Mouse (Mus musculus): ENCODE data around the gene Fbxl16. TPM values are rescaled to one million over a fixed set of nuclear protein-coding genes. Genes with fewer than 3 reads are reported as not detected.
A peak's percentile ranks its signal among the peaks of the same experiment; 100 is the strongest.
"Not testable (repeated sequence)": the region's sequence is repeated elsewhere in the genome, so short reads cannot be mapped to it uniquely, and the experiment has no call there.

Gene Fbxl16
- polyA plus RNA-seq, 1 experiment from 2014 or later, result 31.7 TPM

DNA sequence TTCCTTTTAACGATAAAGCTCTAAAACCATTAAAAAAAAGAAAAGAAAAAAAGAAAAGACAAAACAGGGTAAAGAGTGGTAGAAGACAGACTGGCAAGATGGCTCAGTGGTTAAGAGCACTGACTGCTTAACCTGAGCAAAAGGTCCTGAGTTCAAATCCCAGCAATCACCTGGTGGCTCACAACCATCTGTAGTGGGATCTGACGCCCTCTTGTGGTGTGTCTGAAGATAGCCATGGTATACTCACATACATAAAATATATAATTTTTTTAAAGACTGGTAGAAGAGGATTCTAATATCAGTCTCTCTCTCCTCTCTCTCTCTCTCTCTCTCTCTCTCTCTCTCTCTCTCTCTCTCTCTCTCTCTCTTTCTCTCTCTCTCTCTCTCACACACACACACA, 1.4 kb upstream of the Fbxl16 start:
- ATAC-seq (ENCODE audit: low FRiP score); H3K9me3 ChIP-seq (ENCODE audit: control insufficient read depth, low read length); H3K4me3 ChIP-seq (replicated peaks; ENCODE audit: low read length); H3K9ac ChIP-seq; DNase-seq (ENCODE audit: low spot score); H3K36me3 ChIP-seq (replicated peaks; ENCODE audit: control insufficient read depth, insufficient read depth); H3K27ac ChIP-seq; H3K27me3 ChIP-seq (ENCODE audit: control insufficient read depth, insufficient read depth, low read length); H3K4me2 ChIP-seq (replicated peaks): not testable (repeated sequence)
- H3K4me1 ChIP-seq (replicated peaks; ENCODE audit: control insufficient read depth, insufficient read depth, low read length), result peaks cover 39% of the 10 kb centered on the region
- 49% methylated on average over 2 of the region's 2 CpGs for WGBS

DNA sequence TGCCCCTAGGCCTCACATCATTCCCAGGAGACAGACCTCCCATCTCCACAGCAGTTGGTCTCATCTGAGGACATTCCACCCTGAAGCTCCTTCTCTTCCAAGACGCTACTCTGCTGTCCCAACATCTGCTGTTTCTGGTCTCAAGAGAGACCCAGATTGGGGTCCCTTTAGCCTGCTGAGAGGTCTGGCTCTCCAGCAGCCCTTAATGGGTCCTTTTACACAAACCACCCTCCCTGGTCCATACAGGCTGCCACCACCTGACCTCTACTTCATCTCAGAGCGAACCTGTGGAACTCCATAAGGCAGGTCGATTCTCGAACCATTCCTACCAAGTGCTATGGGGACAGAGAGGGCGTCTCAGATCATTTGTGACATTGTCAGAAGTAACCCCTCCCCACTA, 857 bp upstream of the Fbxl16 start:
- H3K4me1 ChIP-seq (replicated peaks; ENCODE audit: control insufficient read depth, insufficient read depth, low read length), result peaks cover 36% of the 10 kb centered on the region

DNA sequence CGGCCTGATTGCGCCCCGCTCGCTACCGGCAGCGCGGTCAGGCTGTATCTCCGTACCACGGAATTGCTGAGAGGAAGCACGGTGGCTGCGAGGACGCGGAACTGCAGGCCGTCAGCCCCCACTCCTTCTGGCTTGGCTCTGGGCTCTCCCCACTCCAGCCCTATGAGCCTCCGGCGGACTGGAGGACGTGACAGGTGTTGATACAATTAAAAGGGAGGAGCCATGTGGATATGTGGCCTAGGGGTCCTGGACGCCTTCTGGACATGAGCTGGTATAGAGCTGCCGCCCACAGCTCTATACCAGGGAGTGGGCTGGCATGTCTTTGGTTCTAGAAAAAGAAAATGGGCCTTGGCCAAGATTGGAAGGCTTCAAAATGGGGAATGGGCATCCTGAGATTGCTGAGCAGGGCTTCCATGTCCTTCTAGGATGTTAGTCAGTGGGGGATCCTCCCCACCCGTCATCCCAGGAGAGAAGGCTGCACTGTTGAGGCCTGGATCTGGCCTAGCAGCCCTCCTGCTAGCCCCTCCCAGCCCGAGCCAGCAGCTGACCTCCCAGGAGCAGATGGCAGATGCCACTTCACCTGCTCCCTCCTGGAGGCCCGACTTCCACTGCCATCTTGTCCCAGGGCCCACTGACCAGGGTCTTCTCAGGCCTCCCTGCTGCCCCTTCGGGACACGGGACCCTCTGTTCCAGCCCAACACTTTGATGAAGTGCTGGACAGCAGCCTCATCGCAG, 888 bp downstream of the Fbxl16 start:
- DNase-seq (ENCODE audit: low spot score), result no peak
- WGBS, result 3% methylated on average over 24 of the region's 25 CpGs

More for the DNA sequence above, 857 bp upstream of the Fbxl16 start:
- no peaks in the 10 kb centered on the region for H3K9me3 ChIP-seq (ENCODE audit: control insufficient read depth, low read length)
- H3K9ac ChIP-seq, result peak overlapping the region; percentile 99
- no peaks in the 10 kb centered on the region for H3K36me3 ChIP-seq (replicated peaks; ENCODE audit: control insufficient read depth, insufficient read depth)
- DNase-seq (ENCODE audit: low spot score), result no peak
- WGBS, result 24% methylated on average over 5 of the region's 5 CpGs
- ATAC-seq (ENCODE audit: low FRiP score), result no peak
- peak overlapping the region; percentile 99 for H3K4me2 ChIP-seq (replicated peaks)
- H3K27ac ChIP-seq, result peak overlapping the region; percentile 99
- no peaks in the 10 kb centered on the region for H3K27me3 ChIP-seq (ENCODE audit: control insufficient read depth, insufficient read depth, low read length)
- peak overlapping the region; percentile 97 for H3K4me3 ChIP-seq (replicated peaks; ENCODE audit: low read length)

DNA sequence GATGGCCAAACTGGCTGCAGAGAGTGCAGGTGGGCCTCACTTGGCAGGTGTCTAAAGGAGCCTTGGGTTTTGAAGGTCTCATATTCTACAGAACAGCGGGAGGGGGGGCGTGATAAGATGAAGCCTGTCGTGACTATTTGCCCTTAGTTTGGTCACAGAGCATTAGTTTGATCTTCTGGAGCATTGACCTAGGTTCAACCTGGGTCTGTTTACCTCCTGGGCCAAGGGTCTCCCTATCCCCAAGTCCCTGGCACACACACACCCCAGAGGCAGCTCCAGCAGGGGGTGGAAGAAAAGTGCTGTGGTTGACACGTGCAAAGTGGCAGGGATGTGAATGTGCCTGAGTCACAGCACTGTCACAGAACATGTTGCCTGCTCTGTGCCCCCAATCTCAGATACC, 2.0 kb downstream of the Fbxl16 start:
- H3K4me1 ChIP-seq (replicated peaks; ENCODE audit: control insufficient read depth, insufficient read depth, low read length), result peaks cover 31% of the 10 kb centered on the region
- WGBS, result 80% methylated on average over 4 of the region's 4 CpGs
- peak overlapping the region; percentile 97; the same call in 1 of the 2 replicates for H3K4me3 ChIP-seq (replicated peaks; ENCODE audit: low read length)

More for the DNA sequence above, 888 bp downstream of the Fbxl16 start:
- peak; percentile 41 for ATAC-seq (ENCODE audit: low FRiP score)
- Histone ChIP-seq H3K36me3 (replicated peaks; ENCODE audit: control insufficient read depth, insufficient read depth) (no peaks in the 10 kb centered on the region), H3K4me2 (replicated peaks) (peak overlapping the region; percentile 99), H3K27ac (peak overlapping the region; percentile 99), H3K4me3 (replicated peaks; ENCODE audit: low read length) (peak overlapping the region; percentile 97), H3K4me1 (replicated peaks; ENCODE audit: control insufficient read depth, insufficient read depth, low read length) (peaks cover 31% of the 10 kb centered on the region), H3K9ac (peak overlapping the region; percentile 99), H3K9me3 (ENCODE audit: control insufficient read depth, low read length) (no peaks in the 10 kb centered on the region), H3K27me3 (ENCODE audit: control insufficient read depth, insufficient read depth, low read length) (no peaks in the 10 kb centered on the region)

DNA sequence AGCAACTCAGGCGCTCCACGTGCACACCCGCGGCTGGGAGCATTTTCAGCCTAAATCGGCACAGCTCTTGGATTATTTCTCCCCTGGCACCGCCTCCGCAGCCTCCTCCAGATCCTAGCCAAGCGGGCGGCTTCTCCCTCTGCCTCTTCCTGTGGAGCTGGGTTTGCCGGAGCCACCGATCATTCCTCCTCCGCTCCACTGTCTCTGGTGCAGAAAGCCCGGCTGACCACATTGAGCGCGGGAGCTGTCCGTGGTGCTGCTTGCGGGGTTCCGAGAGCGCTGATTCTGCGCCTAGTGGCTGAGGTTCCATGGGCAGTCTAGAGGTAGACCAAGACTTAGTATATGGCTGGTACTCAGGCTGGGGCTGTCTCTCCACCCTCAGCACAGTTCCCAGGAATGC, 4.6 kb downstream of the Fbxl16 start:
- no peak overlapping the region for H3K27ac ChIP-seq
- 0 out of 2 replicates have a peak overlapping the region, but pooled peaks have one; percentile 2 for H3K4me3 ChIP-seq (replicated peaks; ENCODE audit: low read length)
- H3K27me3 ChIP-seq (ENCODE audit: control insufficient read depth, insufficient read depth, low read length), result peaks cover 12% of the 10 kb centered on the region; the same call in 1 of the 2 replicates
- H3K9ac ChIP-seq, result peak overlapping the region; percentile 44
- H3K4me1 ChIP-seq (replicated peaks; ENCODE audit: control insufficient read depth, insufficient read depth, low read length), result peaks cover 25% of the 10 kb centered on the region
- DNase-seq (ENCODE audit: low spot score) (peak; percentile 74), ATAC-seq (ENCODE audit: low FRiP score) (no peak)
- no peaks in the 10 kb centered on the region for H3K9me3 ChIP-seq (ENCODE audit: control insufficient read depth, low read length)
- WGBS, result 3% methylated on average over 20 of the region's 20 CpGs
- H3K4me2 ChIP-seq (replicated peaks), result peak overlapping the region; percentile 39
- peaks cover 25% of the 10 kb centered on the region for H3K36me3 ChIP-seq (replicated peaks; ENCODE audit: control insufficient read depth, insufficient read depth)

More for the DNA sequence above, 2.0 kb downstream of the Fbxl16 start:
- no peak for ATAC-seq (ENCODE audit: low FRiP score)
- H3K27me3 ChIP-seq (ENCODE audit: control insufficient read depth, insufficient read depth, low read length), result no peaks in the 10 kb centered on the region
- H3K4me2 ChIP-seq (replicated peaks), result peak overlapping the region; percentile 99
- no peak for DNase-seq (ENCODE audit: low spot score)
- no peaks in the 10 kb centered on the region for H3K36me3 ChIP-seq (replicated peaks; ENCODE audit: control insufficient read depth, insufficient read depth)
- H3K9ac ChIP-seq, result peak overlapping the region; percentile 99; the same call in 1 of the 2 replicates
- no peaks in the 10 kb centered on the region for H3K9me3 ChIP-seq (ENCODE audit: control insufficient read depth, low read length)
- H3K27ac ChIP-seq, result no peak overlapping the region

DNA sequence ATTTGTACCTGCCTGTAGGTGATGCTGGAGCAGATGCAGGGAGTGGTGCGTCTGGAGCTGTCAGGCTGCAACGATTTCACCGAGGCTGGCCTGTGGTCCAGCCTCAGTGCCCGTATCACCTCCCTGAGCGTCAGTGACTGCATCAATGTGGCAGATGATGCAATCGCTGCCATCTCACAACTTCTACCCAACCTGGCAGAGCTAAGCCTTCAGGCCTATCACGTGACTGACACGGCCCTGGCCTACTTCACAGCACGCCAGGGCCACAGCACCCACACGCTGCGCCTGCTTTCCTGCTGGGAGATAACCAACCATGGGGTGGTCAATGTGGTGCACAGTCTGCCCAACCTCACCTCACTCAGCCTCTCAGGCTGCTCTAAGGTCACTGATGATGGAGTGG, 8.8 kb downstream of the Fbxl16 start:
- H3K36me3 ChIP-seq (replicated peaks; ENCODE audit: control insufficient read depth, insufficient read depth), result peaks cover 44% of the 10 kb centered on the region
- H3K27ac ChIP-seq, result no peak overlapping the region
- no peaks in the 10 kb centered on the region for H3K9me3 ChIP-seq (ENCODE audit: control insufficient read depth, low read length)
- H3K27me3 ChIP-seq (ENCODE audit: control insufficient read depth, insufficient read depth, low read length), result peaks cover 22% of the 10 kb centered on the region; the same call in 1 of the 2 replicates
- no peak overlapping the region for H3K9ac ChIP-seq
- peaks cover 9% of the 10 kb centered on the region for H3K4me1 ChIP-seq (replicated peaks; ENCODE audit: control insufficient read depth, insufficient read depth, low read length)
- no peak overlapping the region for H3K4me3 ChIP-seq (replicated peaks; ENCODE audit: low read length)
- ATAC-seq (ENCODE audit: low FRiP score) (no peak), DNase-seq (ENCODE audit: low spot score) (no peak)
- WGBS, result 89% methylated on average over 11 of the region's 11 CpGs
- H3K4me2 ChIP-seq (replicated peaks), result no peak overlapping the region

GRCm38 (mm10) chr17:25818851-25819780, 10.2 kb downstream of the Fbxl16 start:
- no peak overlapping the region for H3K9ac ChIP-seq
- WGBS, result 11% methylated on average over 46 of the region's 46 CpGs
- peaks cover 44% of the 10 kb centered on the region for H3K36me3 ChIP-seq (replicated peaks; ENCODE audit: control insufficient read depth, insufficient read depth)

DNA sequence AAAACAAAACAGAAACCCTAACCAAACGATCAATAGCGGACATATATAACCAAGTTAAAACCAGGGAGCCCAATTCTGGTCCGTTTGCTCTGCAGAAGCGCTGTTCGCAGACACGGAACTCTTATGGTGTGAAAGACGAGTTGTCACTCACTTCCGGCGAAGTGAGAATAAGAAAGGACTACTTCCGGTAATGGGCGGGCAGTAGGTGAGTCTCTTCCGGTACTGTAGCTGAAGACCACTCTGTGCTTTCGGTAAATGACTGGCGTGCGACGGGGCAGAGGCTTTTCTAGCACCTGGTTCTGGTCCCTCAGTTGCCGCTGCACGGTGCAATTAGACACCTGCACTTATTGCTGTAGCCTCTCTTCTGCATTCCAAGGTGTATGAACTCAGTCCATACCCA, 14.6 kb downstream of the Fbxl16 start, which contains the start of gene Wdr24:
Gene Wdr24, plus strand, starts transcription at position 176 of the 400 bp plus-strand sequence.
- DNase-seq (ENCODE audit: low spot score), result peak; percentile 86
- Histone ChIP-seq H3K36me3 (replicated peaks; ENCODE audit: control insufficient read depth, insufficient read depth) (peaks cover 44% of the 10 kb centered on the region), H3K9me3 (ENCODE audit: control insufficient read depth, low read length) (no peaks in the 10 kb centered on the region), H3K27me3 (ENCODE audit: control insufficient read depth, insufficient read depth, low read length) (peaks cover 11% of the 10 kb centered on the region; the same call in 1 of the 2 replicates), H3K4me1 (replicated peaks; ENCODE audit: control insufficient read depth, insufficient read depth, low read length) (peaks cover 32% of the 10 kb centered on the region), H3K4me2 (replicated peaks) (peak within 1 kb of the TSS; percentile 99), H3K27ac (peak within 1 kb of the TSS; percentile 76), H3K4me3 (replicated peaks; ENCODE audit: low read length) (peak within 1 kb of the TSS; percentile 68), H3K9ac (peak within 1 kb of the TSS; percentile 82)
- under 1% methylated on average over 18 of the region's 18 CpGs for WGBS
- peak; percentile 80 for ATAC-seq (ENCODE audit: low FRiP score)

More at GRCm38 (mm10) chr17:25818851-25819780, 10.2 kb downstream of the Fbxl16 start:
- no peak overlapping the region for H3K4me2 ChIP-seq (replicated peaks)
- peaks cover 22% of the 10 kb centered on the region; the same call in 1 of the 2 replicates for H3K27me3 ChIP-seq (ENCODE audit: control insufficient read depth, insufficient read depth, low read length)
- DNase-seq (ENCODE audit: low spot score) (no peak), ATAC-seq (ENCODE audit: low FRiP score) (no peak)
- H3K4me1 ChIP-seq (replicated peaks; ENCODE audit: control insufficient read depth, insufficient read depth, low read length), result peaks cover 4% of the 10 kb centered on the region
- H3K27ac ChIP-seq, result no peak overlapping the region
- no peaks in the 10 kb centered on the region for H3K9me3 ChIP-seq (ENCODE audit: control insufficient read depth, low read length)
- no peak overlapping the region for H3K4me3 ChIP-seq (replicated peaks; ENCODE audit: low read length)
